In genomic region chr4:150758467-150759237, GRCm38 (mm10) we compare ENCODE assay signal across 8 mouse cellular contexts.
DNase-seq lines count a peak whose midpoint lies in the region; ATAC-seq and TF ChIP-seq lines count a peak whose summit lies in the region.

No protein-coding gene starts in this region.

- TF ChIP-seq CTCF in brain, embryonic 14.5 days (IDR thresholded peaks at IDR 0.05; ENCODE audit: borderline replicate concordance, extremely low read depth, insufficient read depth, insufficient read length): no peak
- TF ChIP-seq CTCF in layer of hippocampus, adult 2 months (conservative IDR thresholded peaks at IDR 0.05): no peak

- TF ChIP-seq POLR2A in brain, embryonic 14.5 days (IDR thresholded peaks at IDR 0.05; ENCODE audit: borderline replicate concordance, extremely low read depth, insufficient read depth, insufficient read length, poor library complexity, severe bottlenecking): no peak

- H3K4me3 ChIP-seq in intestine, embryonic 15.5 days (replicated peaks): no peak overlapping the region
- no peak overlapping the region for H3K4me3 ChIP-seq in layer of hippocampus, adult 2 months

- peak overlapping the region; percentile 71 for H3K27ac ChIP-seq in intestine, embryonic 15.5 days
- H3K27ac ChIP-seq in layer of hippocampus, adult 2 months: no peak overlapping the region

- 17% methylated on average over 15 of the region's 15 CpGs for WGBS in intestine, embryonic 15.5 days

- no peaks in the 10 kb centered on the region for H3K27me3 ChIP-seq in intestine, embryonic 15.5 days (replicated peaks)

- peak overlapping the region; percentile 30 for H3K4me2 ChIP-seq in intestine, embryonic 15.5 days (replicated peaks)

- H3K9me3 ChIP-seq in intestine, embryonic 15.5 days: no peaks in the 10 kb centered on the region

- no peak overlapping the region for H3K9ac ChIP-seq in intestine, embryonic 15.5 days

- peaks cover 20% of the 10 kb centered on the region for H3K4me1 ChIP-seq in intestine, embryonic 15.5 days (replicated peaks)

- peak; percentile 78 for DNase-seq in brain, embryonic 14.5 days (ENCODE audit: low read depth)
- DNase-seq in embryo, embryonic 9.5 days (ENCODE audit: extremely low spot score): peak; percentile 86
- peak; percentile 84 for DNase-seq in mesoderm, embryonic 11.5 days (ENCODE audit: low read depth, low spot score)
- no peak for DNase-seq in spleen, postnatal 36 days (ENCODE audit: low spot score in 2 of 2)
- no peak for DNase-seq in T-cell, adult 2 months (ENCODE audit: low spot score)
- no peak for DNase-seq in layer of hippocampus, adult 2 months (ENCODE audit: low spot score in 2 of 2)

- H3K36me3 ChIP-seq in intestine, embryonic 15.5 days: no peaks in the 10 kb centered on the region

- peak; percentile 78 for ATAC-seq in intestine, embryonic 15.5 days
- no peak for ATAC-seq in cerebellum, adult (ENCODE audit: insufficient number of reproducible peaks, low FRiP score, low TSS enrichment)

Comparison
In these comparisons a context has a peak if more than half of its experiments do, and no peak if none do; other contexts are left out.
1. DNase-seq: peak in brain, embryonic 14.5 days (single experiment), embryo, embryonic 9.5 days (single experiment) and mesoderm, embryonic 11.5 days (single experiment); none in spleen, postnatal 36 days (0 of 2), T-cell, adult 2 months (single experiment) and layer of hippocampus, adult 2 months (0 of 2).